ENCODE assay signal across 23 mouse cellular contexts in genomic region chr14:10836001-10836400, GRCm38 (mm10).
DNase-seq lines count a peak whose midpoint lies in the region; ATAC-seq lines count a peak whose summit lies in the region.
"Had no signal": no experiment of that assay in that cellular context is flagged by ENCODE, and none has a peak within 500 bp of the region (broad histone marks: within the 10 kb centered on the region; RNA-seq: fewer than 3 reads in every experiment).

No protein-coding gene starts in this region.

- H3K4me2 ChIP-seq in forebrain, embryonic 15.5 days (replicated peaks): no peak overlapping the region
- no peak overlapping the region for H3K4me2 ChIP-seq in forebrain, embryonic 12.5 days
- H3K4me2 ChIP-seq in forebrain, embryonic 16.5 days (ENCODE audit: low read length): no peak overlapping the region
- H3K4me2 ChIP-seq: heart, embryonic 12.5 days; heart, embryonic 15.5 days; hindbrain, embryonic 13.5 days had no signal

- H3K4me3 ChIP-seq in forebrain, embryonic 15.5 days: no peak overlapping the region
- no peak overlapping the region for H3K4me3 ChIP-seq in forebrain, embryonic 12.5 days (replicated peaks)
- no peak overlapping the region for H3K4me3 ChIP-seq in forebrain, embryonic 16.5 days (replicated peaks; ENCODE audit: low read length)
- H3K4me3 ChIP-seq: heart, embryonic 12.5 days; heart, embryonic 15.5 days; hindbrain, embryonic 10.5 days; hindbrain, embryonic 13.5 days had no signal

- no peaks in the 10 kb centered on the region for H3K4me1 ChIP-seq in forebrain, embryonic 15.5 days
- no peaks in the 10 kb centered on the region for H3K4me1 ChIP-seq in forebrain, embryonic 12.5 days
- 0 out of 2 replicates have a peak, but pooled peaks cover 6% of the 10 kb centered on the region for H3K4me1 ChIP-seq in forebrain, embryonic 16.5 days (replicated peaks; ENCODE audit: control insufficient read depth, insufficient read depth, low read length)
- H3K4me1 ChIP-seq: heart, embryonic 12.5 days; heart, embryonic 15.5 days; hindbrain, embryonic 10.5 days; hindbrain, embryonic 13.5 days had no signal

- no peaks in the 10 kb centered on the region for H3K36me3 ChIP-seq in forebrain, embryonic 15.5 days
- no peaks in the 10 kb centered on the region for H3K36me3 ChIP-seq in forebrain, embryonic 12.5 days (replicated peaks)
- no peaks in the 10 kb centered on the region for H3K36me3 ChIP-seq in forebrain, embryonic 16.5 days (ENCODE audit: control insufficient read depth, insufficient read depth)
- H3K36me3 ChIP-seq: heart, embryonic 12.5 days; heart, embryonic 15.5 days; hindbrain, embryonic 10.5 days; hindbrain, embryonic 13.5 days had no signal

- no peak overlapping the region for H3K27ac ChIP-seq in forebrain, embryonic 15.5 days (replicated peaks)
- H3K27ac ChIP-seq in forebrain, embryonic 12.5 days: no peak overlapping the region
- H3K27ac ChIP-seq in forebrain, embryonic 16.5 days (ENCODE audit: low read length): no peak overlapping the region
- H3K27ac ChIP-seq: heart, embryonic 15.5 days; hindbrain, embryonic 10.5 days; hindbrain, embryonic 13.5 days had no signal

- peak; percentile 11 for DNase-seq in brain, adult 2 months (ENCODE audit: low read depth, low spot score)
- DNase-seq in urinary bladder, postnatal 14 days (ENCODE audit: low spot score): no peak
- DNase-seq in adipocyte (ENCODE audit: low spot score): no peak
- DNase-seq: adrenal gland, postnatal 10 days; adrenal gland, postnatal 36 days; cerebellum, adult 18-20 months; cerebellum, adult 9-10 months; cerebellum, postnatal 14 days; gastrocnemius, postnatal 25 days; heart, adult 18-20 months; heart, postnatal 10 days; heart, postnatal 36 days; kidney, adult 2 months had no signal

- H3K9me3 ChIP-seq in forebrain, embryonic 15.5 days: no peaks in the 10 kb centered on the region
- H3K9me3 ChIP-seq in forebrain, embryonic 12.5 days: no peaks in the 10 kb centered on the region
- no peaks in the 10 kb centered on the region for H3K9me3 ChIP-seq in forebrain, embryonic 16.5 days (ENCODE audit: control insufficient read depth, low read length)
- H3K9me3 ChIP-seq: heart, embryonic 12.5 days; heart, embryonic 15.5 days; hindbrain, embryonic 10.5 days; hindbrain, embryonic 13.5 days had no signal

- peak; percentile 53; the same call in 1 of the 2 replicates for ATAC-seq in forebrain, embryonic 15.5 days (replicated peaks)
- ATAC-seq in forebrain, embryonic 12.5 days (ENCODE audit: low FRiP score): no peak
- ATAC-seq in forebrain, embryonic 16.5 days: peak; percentile 68
- ATAC-seq: activated CD4-positive, CD25-positive, alpha-beta regulatory T cell, adult 4 months; CD4-positive, CD25-positive, alpha-beta regulatory T cell, adult 4 months; intestine, postnatal 0 days had no signal

- H3K9ac ChIP-seq in forebrain, embryonic 15.5 days (replicated peaks): no peak overlapping the region
- H3K9ac ChIP-seq in forebrain, embryonic 12.5 days: no peak overlapping the region
- H3K9ac ChIP-seq in forebrain, embryonic 16.5 days (replicated peaks; ENCODE audit: low read depth, low read length): no peak overlapping the region
- H3K9ac ChIP-seq: heart, embryonic 12.5 days; heart, embryonic 15.5 days; hindbrain, embryonic 13.5 days had no signal

- 31% methylated on average over 1 of the region's 1 CpGs for WGBS in forebrain, embryonic 15.5 days
- 62% methylated on average over 1 of the region's 1 CpGs for WGBS in forebrain, embryonic 12.5 days
- 26% methylated on average over 1 of the region's 1 CpGs for WGBS in forebrain, embryonic 16.5 days

- H3K27me3 ChIP-seq in forebrain, embryonic 15.5 days: no peaks in the 10 kb centered on the region
- no peaks in the 10 kb centered on the region for H3K27me3 ChIP-seq in forebrain, embryonic 12.5 days
- H3K27me3 ChIP-seq in forebrain, embryonic 16.5 days (replicated peaks; ENCODE audit: control insufficient read depth, insufficient read depth, low read length): no peaks in the 10 kb centered on the region
- H3K27me3 ChIP-seq: heart, embryonic 12.5 days; heart, embryonic 15.5 days; hindbrain, embryonic 13.5 days had no signal
